Mouse (Mus musculus): ENCODE data around the gene Itga6.

DNA sequence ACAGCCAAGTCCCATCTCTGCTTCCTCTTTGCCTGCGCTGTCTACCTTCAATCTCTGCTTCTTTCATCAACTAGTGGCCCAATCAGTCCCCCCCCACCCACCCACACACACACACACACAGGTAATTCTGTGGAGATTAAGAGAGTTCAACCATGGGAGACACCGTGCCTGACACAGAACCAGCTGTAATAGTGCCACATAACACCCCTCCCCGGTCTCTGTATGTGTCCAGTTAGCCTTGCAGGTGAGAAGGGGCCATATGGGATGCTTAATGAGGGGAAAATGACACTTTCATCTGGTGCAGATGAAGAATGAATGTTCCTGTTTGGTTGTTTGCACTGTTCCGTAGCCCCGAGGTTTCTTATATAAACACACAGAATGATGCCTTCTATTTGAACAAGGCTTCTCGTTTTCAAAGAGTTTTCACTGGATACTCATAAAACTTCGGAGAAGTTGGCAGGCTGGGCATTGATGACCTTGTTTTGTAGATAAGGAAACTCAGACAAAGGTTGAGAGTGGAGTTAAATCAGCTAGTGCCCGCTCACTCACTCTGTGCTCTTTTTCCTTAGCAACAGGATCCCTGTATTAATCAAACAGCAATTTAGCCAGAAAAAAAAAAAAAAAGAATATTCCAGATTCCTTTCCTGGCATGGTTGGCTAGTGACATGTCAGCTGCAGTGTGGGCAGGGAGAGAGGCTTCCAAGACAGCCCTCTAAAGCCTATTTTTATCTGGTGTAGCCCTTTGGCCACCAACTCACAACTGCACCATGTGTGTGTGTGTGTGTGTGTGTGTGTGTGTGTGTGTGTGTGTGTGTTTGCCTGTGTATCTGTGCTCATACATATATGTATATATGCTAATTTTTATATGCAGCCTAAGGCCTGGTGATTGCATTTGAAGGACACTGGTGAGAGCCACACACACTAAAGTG lies 47.7 kb upstream of the Itga6 start:
- no peak for TF ChIP-seq CTCF (IDR thresholded peaks at IDR 0.05)
- no peak for TF ChIP-seq POLR2A (IDR thresholded peaks at IDR 0.05; ENCODE audit: insufficient read depth, low read depth, low read length)
- no peak for TF ChIP-seq EP300 (IDR thresholded peaks at IDR 0.05; ENCODE audit: insufficient read depth, low read depth, low read length)

Measured in heart, adult 2 months (tissue).